Mouse (Mus musculus): ENCODE measurements around the gene Olfr417. TPM values are rescaled to one million over a fixed set of nuclear protein-coding genes. Genes with fewer than 3 reads are reported as not detected.

Gene Olfr417
- not detected for total RNA-seq (2023)

GRCm38 (mm10) chr1:174364882-174365451, at the start of gene Olfr417:
TSS of gene Olfr417 (plus strand) at chr1:174365122.

GRCm38 (mm10) chr1:174330218-174330617, 34.7 kb upstream of the Olfr417 start, which contains the start of gene Mptx1:
TSS of gene Mptx1 (plus strand) at chr1:174330518.

GRCm38 (mm10) chr1:174390746-174391145, 25.8 kb downstream of the Olfr417 start, which contains the start of gene Olfr248:
TSS of gene Olfr248 (plus strand) at chr1:174391046.

GRCm38 (mm10) chr1:174423764-174424163, 58.8 kb downstream of the Olfr417 start, which contains the start of gene Olfr414:
TSS of gene Olfr414 (plus strand) at chr1:174424064.

Other genes starting within 250 kb of the Olfr417 start
- gene Olfr231, start 244.0 kb upstream of the Olfr417 start, total RNA-seq (2023): not detected
- not detected for gene Olfr424, start 233.6 kb upstream of the Olfr417 start, total RNA-seq (2023)
- not detected for gene Olfr420, start 209.5 kb upstream of the Olfr417 start, total RNA-seq (2023)
- gene Spta1, start 192.3 kb upstream of the Olfr417 start, total RNA-seq (2023): 0.21 TPM
- gene Olfr419, start 113.1 kb upstream of the Olfr417 start, total RNA-seq (2023): not detected
- not detected for gene Mptx1, start 34.6 kb upstream of the Olfr417 start, total RNA-seq (2023)
- gene Olfr248, start 25.9 kb downstream of the Olfr417 start, total RNA-seq (2023): not detected
- gene Olfr414, start 58.9 kb downstream of the Olfr417 start, total RNA-seq (2023): not detected
- not detected for gene Olfr220, start 77.0 kb downstream of the Olfr417 start, total RNA-seq (2023)
- not detected for gene Fmn2, start 136.7 kb downstream of the Olfr417 start, total RNA-seq (2023)

All from CD4-positive naive resting alpha-beta T cell, adult 57 days (primary cell).